Mouse (Mus musculus) myocyte (in vitro differentiated cells): ENCODE measurements around the gene Tfec. TPM values are rescaled to one million over a fixed set of nuclear protein-coding genes. Genes with fewer than 3 reads are reported as not detected.

Experiments used
- H3K27me3 ChIP-seq: one replicate; pipeline ENCODE4 v1.6.1; 2011; ENCODE audit not compliant: control insufficient read depth, insufficient read depth, insufficient read length
- H3K36me3 ChIP-seq: one replicate; pipeline ENCODE4 v1.6.1; 2011; ENCODE audit not compliant: control insufficient read depth, insufficient read depth
- H3K4me2 ChIP-seq: one replicate; pipeline ENCODE4 v1.6.1; 2011; ENCODE audit warnings: low read depth, control low read depth
- H3K4me3 ChIP-seq: one replicate; pipeline ENCODE4 v1.5.1; 2011; ENCODE audit warnings: mild to moderate bottlenecking, control low read depth, moderate library complexity
- H3K79me2 ChIP-seq: one replicate; pipeline ENCODE4 v1.6.1; 2011; ENCODE audit not compliant: control insufficient read depth, insufficient read depth
- H3ac ChIP-seq: one replicate; pipeline ENCODE4 v1.6.1; 2011; ENCODE audit not compliant: control insufficient read depth, insufficient read length
- CEBPB ChIP-seq: IDR thresholded peaks from 2 replicates; pipeline ENCODE4 v1.6.1; 2011; ENCODE audit warnings: mild to moderate bottlenecking, moderate library complexity; ENCODE audit not compliant: poor library complexity, insufficient read depth, severe bottlenecking
- E2F4 ChIP-seq: IDR thresholded peaks from one replicate; pipeline ENCODE4 v1.6.1; 2011; ENCODE audit warnings: mild to moderate bottlenecking, control low read depth, moderate library complexity; ENCODE audit not compliant: insufficient read depth
- MAX ChIP-seq: IDR thresholded peaks from one replicate; pipeline ENCODE4 v1.6.1; 2011; ENCODE audit warnings: low read depth, mild to moderate bottlenecking, control low read depth
- MYOD1 ChIP-seq, 3 experiments: IDR thresholded peaks; one replicate each; pipeline ENCODE4 v1.6.1; 2011; ENCODE audit warnings: control low read depth in 2 of 3, low read depth in 2 of 3, mild to moderate bottlenecking in 2 of 3, moderate library complexity in 1 of 3; ENCODE audit not compliant: insufficient read length in 2 of 3, control insufficient read depth in 1 of 3
- MYOG ChIP-seq, 3 experiments: IDR thresholded peaks; one replicate each; pipeline ENCODE4 v1.6.1; 2011; ENCODE audit warnings: control low read depth in 2 of 3, low read depth in 2 of 3, mild to moderate bottlenecking in 2 of 3; ENCODE audit not compliant: insufficient read length in 2 of 3, control insufficient read depth in 1 of 3, insufficient read depth in 1 of 3
- POLR2A ChIP-seq: IDR thresholded peaks from one replicate; pipeline ENCODE4 v1.6.1; 2011; ENCODE audit warnings: low read depth, mild to moderate bottlenecking, control low read depth, moderate library complexity; ENCODE audit not compliant: insufficient read length
- POLR2AphosphoS2 ChIP-seq: IDR thresholded peaks from one replicate; pipeline ENCODE4 v1.6.1; 2011; ENCODE audit warnings: low read depth, control low read depth; ENCODE audit not compliant: insufficient read length
- REST ChIP-seq: IDR thresholded peaks from one replicate; pipeline ENCODE4 v1.6.1; 2011; ENCODE audit warnings: mild to moderate bottlenecking, control low read depth, moderate library complexity; ENCODE audit not compliant: insufficient read depth, insufficient read length
- SRF ChIP-seq: IDR thresholded peaks from one replicate; pipeline ENCODE4 v1.6.1; 2011; ENCODE audit warnings: low read depth; ENCODE audit not compliant: control insufficient read depth, insufficient read length
- TCF12 ChIP-seq: IDR thresholded peaks from one replicate; pipeline ENCODE4 v1.6.1; 2011; ENCODE audit warnings: mild to moderate bottlenecking, control low read depth; ENCODE audit not compliant: poor library complexity, insufficient read depth, severe bottlenecking
- TCF3 ChIP-seq: IDR thresholded peaks from one replicate; pipeline ENCODE4 v1.6.1; 2011; ENCODE audit warnings: low read depth, control low read depth; ENCODE audit not compliant: insufficient read length
- USF1 ChIP-seq: IDR thresholded peaks from one replicate; pipeline ENCODE4 v1.6.1; 2011; ENCODE audit warnings: low read depth, mild to moderate bottlenecking, control low read depth, moderate library complexity
- polyA plus RNA-seq: library from polyadenylated mRNA; unstranded; fragments of >200 nt; fragmentation: generic; extraction: Trizol; gene quantifications from one replicate; pipeline ENCODE4 v1.2.1, GENCODE M21; 2012; ENCODE audit warnings: missing spikeins

Gene Tfec
- polyA plus RNA-seq, 1 experiment: not detected

- TF ChIP-seq SRF (no peak), TCF12 (no peak), TCF3 (no peak), REST (no peak), POLR2A (no peak), MAX (no peak), CEBPB (no peak), MYOD1 (IDR thresholded peaks at IDR 0.05; ENCODE audit: control insufficient read depth in 1 of 3, insufficient read length in 2 of 3, low read depth in 2 of 3) (no peak), MYOG (IDR thresholded peaks at IDR 0.05; ENCODE audit: control insufficient read depth in 1 of 3, insufficient read depth in 1 of 3, insufficient read length in 2 of 3, low read depth in 2 of 3) (no peak), E2F4 (no peak), USF1 (no peak), POLR2AphosphoS2 (no peak)
- H3K4me2 ChIP-seq: no peak overlapping the region
- no peaks in the 10 kb centered on the region for H3K27me3 ChIP-seq
- H3K4me3 ChIP-seq: no peak overlapping the region
- H3ac ChIP-seq: no peak overlapping the region
- no peaks in the 10 kb centered on the region for H3K36me3 ChIP-seq
- H3K79me2 ChIP-seq: no peaks in the 10 kb centered on the region
These were observed 21.9 kb upstream of the Tfec start for GRCm38 (mm10) chr6:16920111-16920656.

- Histone ChIP-seq H3ac (no peak overlapping the region), H3K4me3 (no peak overlapping the region), H3K36me3 (no peaks in the 10 kb centered on the region), H3K4me2 (no peak overlapping the region), H3K79me2 (no peaks in the 10 kb centered on the region), H3K27me3 (no peaks in the 10 kb centered on the region)
- TF ChIP-seq E2F4 (no peak), TCF12 (no peak), MYOG (IDR thresholded peaks at IDR 0.05; ENCODE audit: control insufficient read depth in 1 of 3, insufficient read depth in 1 of 3, insufficient read length in 2 of 3, low read depth in 2 of 3) (no peak), CEBPB (no peak), REST (no peak), USF1 (no peak), MAX (no peak), POLR2AphosphoS2 (no peak), TCF3 (no peak), SRF (no peak), MYOD1 (IDR thresholded peaks at IDR 0.05; ENCODE audit: control insufficient read depth in 1 of 3, insufficient read length in 2 of 3, low read depth in 2 of 3) (no peak), POLR2A (no peak)
These were observed 6.4 kb downstream of the Tfec start for GRCm38 (mm10) chr6:16891819-16892218.

GRCm38 (mm10) chr6:16883537-16884307 is 14.5 kb downstream of the Tfec start:
- H3K4me2 ChIP-seq: no peak overlapping the region
- H3K27me3 ChIP-seq: no peaks in the 10 kb centered on the region
- no peaks in the 10 kb centered on the region for H3K79me2 ChIP-seq
- H3K36me3 ChIP-seq: no peaks in the 10 kb centered on the region
- no peak overlapping the region for H3ac ChIP-seq
- no peak for TF ChIP-seq MYOD1 (IDR thresholded peaks at IDR 0.05; ENCODE audit: control insufficient read depth in 1 of 3, insufficient read length in 2 of 3, low read depth in 2 of 3)
- TF ChIP-seq TCF12: no peak
- no peak for TF ChIP-seq MYOG (IDR thresholded peaks at IDR 0.05; ENCODE audit: control insufficient read depth in 1 of 3, insufficient read depth in 1 of 3, insufficient read length in 2 of 3, low read depth in 2 of 3)
- TF ChIP-seq TCF3: no peak
- TF ChIP-seq USF1: no peak
- no peak for TF ChIP-seq POLR2AphosphoS2
- no peak for TF ChIP-seq REST
- no peak for TF ChIP-seq SRF
- TF ChIP-seq E2F4: no peak
- TF ChIP-seq MAX: no peak
- TF ChIP-seq POLR2A: no peak
- TF ChIP-seq CEBPB: no peak
- H3K4me3 ChIP-seq: no peak overlapping the region

- Histone ChIP-seq H3K79me2 (no peaks in the 10 kb centered on the region), H3K36me3 (no peaks in the 10 kb centered on the region), H3K4me2 (no peak overlapping the region), H3ac (no peak overlapping the region), H3K27me3 (no peaks in the 10 kb centered on the region), H3K4me3 (no peak overlapping the region)
- TF ChIP-seq MYOG (IDR thresholded peaks at IDR 0.05; ENCODE audit: control insufficient read depth in 1 of 3, insufficient read depth in 1 of 3, insufficient read length in 2 of 3, low read depth in 2 of 3): no peak
- no peak for TF ChIP-seq TCF3
- no peak for TF ChIP-seq USF1
- TF ChIP-seq MAX: no peak
- TF ChIP-seq CEBPB: no peak
- no peak for TF ChIP-seq E2F4
- no peak for TF ChIP-seq MYOD1 (IDR thresholded peaks at IDR 0.05; ENCODE audit: control insufficient read depth in 1 of 3, insufficient read length in 2 of 3, low read depth in 2 of 3)
- TF ChIP-seq POLR2AphosphoS2: no peak
- TF ChIP-seq POLR2A: no peak
- no peak for TF ChIP-seq REST
- TF ChIP-seq TCF12: no peak
- TF ChIP-seq SRF: no peak
These were observed 24.2 kb downstream of the Tfec start for GRCm38 (mm10) chr6:16874021-16874542.
